Mouse (Mus musculus) erythroid progenitor cell, adult 5-6 weeks (primary cell): ENCODE results near the gene 4933400A11Rik. TPM values are rescaled to one million over a fixed set of nuclear protein-coding genes. Genes with fewer than 3 reads are reported as not detected.

Source experiments
- total RNA-seq, 2 experiments: library from RNA; stranded (forward) in 1 of 2; stranded (reverse) in 1 of 2; fragments of 150-400 nt in 1 of 2; fragments of 186-747, 209-891 nt in 1 of 2; gene quantifications; 2 replicates each; pipeline versions ENCODE4 v1.2.3 to v1.2.4; 2015 to 2017; ENCODE audit warnings: low replicate concordance in 2 of 2

The 4933400A11Rik gene
- total RNA-seq, 2 experiments from 2014 or later, result not detected

Other genes with a start within 250 kb of the 4933400A11Rik start
- 6.1 and 29.8 TPM in 2 replicates for gene Mid1, start 94.4 kb downstream of the 4933400A11Rik start, total RNA-seq (2015; ENCODE audit: low replicate concordance)
- gene Mid1, start 94.4 kb downstream of the 4933400A11Rik start, total RNA-seq (2017; ENCODE audit: low replicate concordance), result 0.83 and 6.9 TPM in 2 replicates
- gene Gm21887, start 230.0 kb upstream of the 4933400A11Rik start, total RNA-seq (2015; ENCODE audit: low replicate concordance), result 47.4 and 53.7 TPM in 2 replicates
- 67.6 and 103 TPM in 2 replicates for gene Gm21887, start 230.0 kb upstream of the 4933400A11Rik start, total RNA-seq (2017; ENCODE audit: low replicate concordance)